Mouse (Mus musculus): ENCODE results near the gene Anapc10. TPM values are rescaled to one million over a fixed set of nuclear protein-coding genes. Genes with fewer than 3 reads are reported as not detected.
"Not testable (repeated sequence)": the region's sequence is repeated elsewhere in the genome, so short reads cannot be mapped to it uniquely, and the experiment has no call there.

The Anapc10 gene
- 26.0 and 27.0 TPM in 2 replicates for polyA plus RNA-seq (2016; fragmentation: Nextera tagmentation; extraction: Ambion mirVana)

DNA sequence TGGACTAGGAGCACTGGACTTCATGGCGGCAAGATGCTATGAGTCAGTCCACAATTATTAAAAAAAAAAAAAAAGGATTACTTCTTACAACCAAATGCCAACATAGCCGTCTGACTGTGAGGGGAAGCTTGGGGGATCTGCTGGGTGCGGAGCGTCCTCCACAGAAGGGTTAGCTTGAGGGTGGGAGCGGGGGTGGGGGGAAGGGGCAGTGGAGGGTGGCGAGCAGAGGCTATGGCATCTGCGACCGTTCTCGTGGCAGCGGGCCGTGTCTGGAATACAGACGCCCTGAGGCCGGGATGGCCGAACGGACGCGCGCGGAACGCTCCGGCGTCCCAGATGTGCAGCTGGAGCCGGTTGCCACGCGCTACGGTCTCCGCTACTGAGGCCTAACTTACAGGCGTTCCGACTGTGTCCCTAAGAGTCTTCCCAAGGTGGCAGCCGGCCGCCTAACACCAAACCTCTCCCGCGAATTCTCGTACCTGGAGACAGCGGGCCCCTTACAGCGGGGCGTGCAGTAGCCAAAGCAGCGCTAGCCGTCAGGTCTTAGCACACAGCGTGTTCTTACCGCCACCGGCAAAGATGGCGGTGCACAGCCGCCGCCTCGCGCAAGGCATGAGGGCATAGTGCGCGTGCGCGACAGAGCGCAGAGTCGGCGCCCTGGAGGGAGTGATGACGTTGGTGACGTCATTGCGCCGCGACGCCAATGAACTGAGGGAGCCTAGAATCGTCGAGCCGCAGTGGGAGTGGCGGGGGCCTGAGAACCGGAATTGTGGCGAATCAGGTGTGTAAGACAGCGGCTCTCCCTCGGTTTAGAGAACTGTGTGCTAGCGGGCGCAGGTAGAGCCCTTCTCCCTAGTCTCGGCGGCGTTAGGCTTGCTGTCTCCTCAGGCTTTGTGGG, at the start of gene Anapc10, which contains the start of gene Abce1:
Gene Anapc10, plus strand, starts transcription at position 757 of the 898 bp plus-strand sequence.
Gene Abce1, minus strand, starts transcription at position 677 of the 898 bp plus-strand sequence.
- Histone ChIP-seq H3K4me2 (peak within 1 kb of the TSS; percentile 83), H3K4me1 (replicated peaks) (peaks cover 7% of the 10 kb centered on the region), H3K36me3 (peaks cover 24% of the 10 kb centered on the region), H3K27ac (ENCODE audit: poor library complexity, severe bottlenecking) (peak within 1 kb of the TSS; percentile 73), H3K4me3 (peak within 1 kb of the TSS; percentile 99), H3K27me3 (replicated peaks) (no peaks in the 10 kb centered on the region), H3K9ac (peak within 1 kb of the TSS; percentile 96), H3K9me3 (replicated peaks) (no peaks in the 10 kb centered on the region)
- under 1% methylated on average over 73 of the region's 73 CpGs for WGBS
- ATAC-seq (ENCODE audit: insufficient number of reproducible peaks, low FRiP score) = peak; percentile 100

DNA sequence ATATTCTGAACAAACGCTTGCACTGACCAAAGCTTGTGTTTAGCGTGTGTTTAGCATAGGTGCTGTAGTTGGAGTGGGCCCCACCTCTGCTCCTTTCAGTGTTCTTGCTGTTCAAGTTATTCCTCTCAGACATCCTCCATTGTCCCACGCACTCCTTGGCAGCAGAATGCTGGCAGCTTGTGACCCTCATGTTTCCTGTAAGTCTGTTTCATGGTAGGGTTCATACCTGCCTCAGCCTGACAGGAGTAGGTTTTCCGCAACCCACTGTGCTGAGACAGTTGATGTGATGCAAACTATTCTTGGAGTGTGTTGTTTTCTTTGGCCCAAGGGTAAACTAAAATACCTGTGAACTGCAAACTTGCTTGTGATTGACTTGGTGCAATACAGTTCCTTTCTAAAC, 35.2 kb upstream of the Anapc10 start:
- H3K9ac ChIP-seq = no peak overlapping the region
- no peaks in the 10 kb centered on the region for H3K27me3 ChIP-seq (replicated peaks)
- no peak for ATAC-seq (ENCODE audit: insufficient number of reproducible peaks, low FRiP score)
- H3K9me3 ChIP-seq (replicated peaks) = no peaks in the 10 kb centered on the region
- H3K36me3 ChIP-seq = peaks cover 43% of the 10 kb centered on the region
- H3K4me3 ChIP-seq = no peak overlapping the region
- 85% methylated on average over 4 of the region's 4 CpGs for WGBS
- 0 out of 2 replicates have a peak, but pooled peaks cover 6% of the 10 kb centered on the region for H3K4me1 ChIP-seq (replicated peaks)
- no peak overlapping the region for H3K27ac ChIP-seq (ENCODE audit: poor library complexity, severe bottlenecking)
- H3K4me2 ChIP-seq = no peak overlapping the region

DNA sequence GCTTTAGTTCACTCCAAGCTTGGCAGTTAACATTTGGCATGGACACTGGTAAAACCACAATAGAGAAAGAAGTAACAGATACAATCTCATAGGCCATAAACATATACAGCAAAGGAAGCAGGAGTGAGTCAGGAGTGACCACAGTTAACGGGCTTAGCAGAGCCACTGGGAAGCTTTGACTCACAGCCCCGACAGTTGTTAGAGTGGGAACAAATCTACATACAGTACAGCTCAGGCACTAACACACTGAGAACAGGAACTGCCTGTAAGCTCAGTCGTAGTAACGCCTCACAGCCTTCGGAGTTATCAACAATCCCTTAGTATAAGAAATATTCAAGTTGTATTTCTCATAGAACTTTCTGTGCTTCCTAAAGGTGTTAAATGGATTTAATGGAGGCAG, 32.6 kb upstream of the Anapc10 start:
- peaks cover 42% of the 10 kb centered on the region for H3K36me3 ChIP-seq

DNA sequence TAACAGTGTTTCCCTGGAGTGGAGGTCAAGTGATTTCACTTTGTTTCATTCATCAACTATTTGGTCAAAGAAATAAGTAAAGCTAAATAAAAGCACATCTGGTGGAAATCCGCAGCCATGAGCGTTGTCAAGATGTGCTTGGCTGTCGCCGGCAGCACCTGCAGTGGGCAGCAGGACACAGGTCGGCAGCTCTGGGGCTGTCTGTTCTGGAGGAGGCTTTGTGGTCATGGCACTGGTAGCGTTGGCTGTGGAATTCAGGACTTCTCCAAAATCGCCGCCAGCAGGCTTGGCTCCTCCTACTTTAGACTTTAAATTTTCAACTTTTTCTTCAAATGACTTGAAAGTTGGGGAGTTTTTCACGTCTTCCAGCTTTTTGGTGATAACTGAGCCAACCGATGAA, 31.5 kb upstream of the Anapc10 start:
- peak overlapping the region; percentile 66; the same call in 1 of the 2 replicates for H3K9ac ChIP-seq
- peak overlapping the region; percentile 88 for H3K4me2 ChIP-seq
- not testable (repeated sequence) for H3K27me3 ChIP-seq (replicated peaks); ATAC-seq (ENCODE audit: insufficient number of reproducible peaks, low FRiP score); H3K27ac ChIP-seq (ENCODE audit: poor library complexity, severe bottlenecking); H3K4me1 ChIP-seq (replicated peaks); H3K9me3 ChIP-seq (replicated peaks)
- peak overlapping the region; percentile 56 for H3K4me3 ChIP-seq
- 46% methylated on average over 10 of the region's 10 CpGs for WGBS
- H3K36me3 ChIP-seq = peaks cover 43% of the 10 kb centered on the region

More for the DNA sequence above, 32.6 kb upstream of the Anapc10 start:
- H3K27me3 ChIP-seq (replicated peaks) = no peaks in the 10 kb centered on the region
- 59% methylated on average over 5 of the region's 5 CpGs for WGBS
- H3K4me1 ChIP-seq (replicated peaks) = 0 out of 2 replicates have a peak, but pooled peaks cover 6% of the 10 kb centered on the region
- no peak overlapping the region for H3K4me2 ChIP-seq
- H3K9ac ChIP-seq = no peak overlapping the region
- H3K27ac ChIP-seq (ENCODE audit: poor library complexity, severe bottlenecking) = no peak overlapping the region
- H3K9me3 ChIP-seq (replicated peaks) = no peaks in the 10 kb centered on the region
- no peak for ATAC-seq (ENCODE audit: insufficient number of reproducible peaks, low FRiP score)
- H3K4me3 ChIP-seq = no peak overlapping the region

DNA sequence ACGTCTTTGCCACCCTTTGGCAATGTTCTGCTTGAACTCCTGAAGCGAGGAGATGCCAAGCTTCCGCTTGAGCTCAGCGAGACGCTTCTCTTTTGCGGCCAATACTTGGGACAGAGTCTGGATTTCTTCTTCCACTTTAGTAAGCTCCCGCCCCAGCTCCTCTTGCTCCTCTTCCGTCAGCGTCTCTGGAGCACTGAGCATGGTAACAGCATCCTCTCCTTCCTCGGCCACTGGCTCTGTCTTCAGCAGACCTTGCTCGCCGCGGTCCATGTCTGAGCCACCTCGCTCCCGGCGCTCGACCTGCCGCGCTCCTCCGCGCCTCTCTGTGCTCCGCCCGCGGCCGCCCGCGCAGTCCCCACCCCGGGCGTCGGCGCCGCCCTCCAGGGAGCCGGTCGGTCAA, 31.1 kb upstream of the Anapc10 start:
- H3K27me3 ChIP-seq (replicated peaks) = no peaks in the 10 kb centered on the region
- peaks cover 43% of the 10 kb centered on the region for H3K36me3 ChIP-seq
- no peak overlapping the region for H3K27ac ChIP-seq (ENCODE audit: poor library complexity, severe bottlenecking)
- 7% methylated on average over 34 of the region's 34 CpGs for WGBS
- H3K9ac ChIP-seq = peak overlapping the region; percentile 66
- 0 out of 2 replicates have a peak, but pooled peaks cover 6% of the 10 kb centered on the region for H3K4me1 ChIP-seq (replicated peaks)
- peak overlapping the region; percentile 88 for H3K4me2 ChIP-seq
- peak overlapping the region; percentile 56 for H3K4me3 ChIP-seq
- H3K9me3 ChIP-seq (replicated peaks) = no peaks in the 10 kb centered on the region
- ATAC-seq (ENCODE audit: insufficient number of reproducible peaks, low FRiP score) = peak; percentile 80

DNA sequence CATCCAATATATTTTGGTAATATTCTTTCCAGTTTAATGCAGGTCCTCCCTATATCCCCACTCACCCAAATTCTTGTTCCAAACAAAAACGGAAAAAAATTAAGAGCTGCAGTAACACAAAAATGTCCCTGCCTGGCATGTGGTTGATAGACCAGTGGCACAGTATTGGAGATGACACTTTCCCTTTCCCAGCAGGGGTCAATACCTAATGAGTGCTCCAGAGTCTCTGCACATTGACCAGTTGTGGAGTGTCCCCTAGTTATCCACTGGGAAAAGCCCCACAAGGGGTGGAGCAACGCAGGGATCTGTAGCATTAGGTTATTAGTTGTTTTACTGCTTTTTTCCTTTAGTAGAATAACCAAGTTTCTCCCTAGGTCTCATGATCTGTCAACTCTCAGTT, 30.7 kb upstream of the Anapc10 start:
- Histone ChIP-seq H3K4me1 (replicated peaks) (0 out of 2 replicates have a peak, but pooled peaks cover 6% of the 10 kb centered on the region), H3K9ac (peak overlapping the region; percentile 66), H3K36me3 (peaks cover 46% of the 10 kb centered on the region), H3K4me2 (peak overlapping the region; percentile 88), H3K4me3 (peak overlapping the region; percentile 56), H3K27ac (ENCODE audit: poor library complexity, severe bottlenecking) (no peak overlapping the region), H3K27me3 (replicated peaks) (no peaks in the 10 kb centered on the region), H3K9me3 (replicated peaks) (no peaks in the 10 kb centered on the region)
- peak; percentile 47; the same call in 1 of the 2 replicates for ATAC-seq (ENCODE audit: insufficient number of reproducible peaks, low FRiP score)
- WGBS = 38% methylated on average over 2 of the region's 2 CpGs

DNA sequence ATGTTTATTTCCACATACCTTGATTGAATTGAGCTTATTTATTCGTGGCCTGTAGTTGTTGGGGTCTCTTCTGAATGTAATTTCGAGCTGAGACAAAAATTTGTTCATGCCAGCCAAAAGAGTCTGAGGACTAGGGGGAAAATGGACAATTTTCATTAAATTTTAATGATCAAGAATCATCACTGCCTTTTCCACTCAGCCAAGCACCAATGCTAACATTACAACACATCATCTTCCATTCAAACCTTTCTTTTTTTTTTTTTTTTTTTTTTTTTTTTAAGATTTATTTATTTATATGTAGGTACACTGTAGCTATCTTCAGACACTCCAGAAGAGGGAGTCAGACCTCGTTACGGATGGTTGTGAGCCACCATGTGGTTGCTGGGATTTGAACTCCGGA, 25.7 kb upstream of the Anapc10 start:
- not testable (repeated sequence) for H3K4me2 ChIP-seq; H3K27me3 ChIP-seq (replicated peaks); H3K4me1 ChIP-seq (replicated peaks); ATAC-seq (ENCODE audit: insufficient number of reproducible peaks, low FRiP score); H3K4me3 ChIP-seq; H3K9ac ChIP-seq; H3K9me3 ChIP-seq (replicated peaks); H3K27ac ChIP-seq (ENCODE audit: poor library complexity, severe bottlenecking)
- WGBS = 88% methylated on average over 5 of the region's 5 CpGs
- H3K36me3 ChIP-seq = peaks cover 72% of the 10 kb centered on the region

DNA sequence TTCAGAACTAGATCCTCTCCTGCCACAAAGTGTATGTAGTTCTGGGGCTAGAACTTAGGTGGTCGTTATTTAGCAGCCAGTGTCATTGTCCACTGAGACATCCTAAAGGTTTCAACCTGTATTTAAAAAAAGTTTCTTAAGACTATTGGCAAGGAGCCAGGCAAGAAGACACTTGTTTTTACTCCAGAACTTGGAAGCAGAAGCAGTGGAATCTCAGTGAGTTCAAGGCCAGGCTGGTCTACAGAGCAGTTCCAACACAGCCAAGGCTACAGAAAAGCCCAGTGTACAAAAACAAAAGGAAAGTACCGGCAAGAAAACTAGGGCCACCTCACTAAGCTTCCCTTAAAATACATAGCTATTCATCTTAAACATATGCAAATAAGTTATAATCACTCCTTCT, 19.1 kb upstream of the Anapc10 start:
- no peak overlapping the region for H3K4me2 ChIP-seq
- no peak overlapping the region for H3K27ac ChIP-seq (ENCODE audit: poor library complexity, severe bottlenecking)
- H3K9ac ChIP-seq = no peak overlapping the region
- no peaks in the 10 kb centered on the region for H3K9me3 ChIP-seq (replicated peaks)
- no peak for ATAC-seq (ENCODE audit: insufficient number of reproducible peaks, low FRiP score)
- H3K4me1 ChIP-seq (replicated peaks) = no peaks in the 10 kb centered on the region
- WGBS = 83% methylated on average over 2 of the region's 2 CpGs
- no peaks in the 10 kb centered on the region for H3K27me3 ChIP-seq (replicated peaks)
- H3K36me3 ChIP-seq = peaks cover 62% of the 10 kb centered on the region
- no peak overlapping the region for H3K4me3 ChIP-seq

DNA sequence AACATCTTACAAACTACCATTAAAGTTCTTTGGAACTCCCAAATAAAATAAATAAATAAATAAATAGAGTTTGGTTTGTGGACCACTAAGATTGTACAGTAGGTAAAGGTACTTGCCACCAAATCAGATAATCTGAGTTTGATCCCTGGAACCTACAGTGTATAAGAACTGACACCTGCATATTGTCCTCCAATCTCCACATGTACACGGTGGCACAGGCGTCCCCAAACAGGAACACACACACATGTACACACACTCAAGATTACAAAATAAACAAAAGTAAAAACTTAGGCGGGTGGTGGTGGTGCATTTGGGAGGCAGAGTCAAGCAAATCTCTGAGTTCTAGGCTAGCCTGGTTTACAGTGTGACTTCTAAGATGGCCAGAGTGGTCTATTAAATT, 4.9 kb upstream of the Anapc10 start:
- WGBS = 98% methylated on average over 3 of the region's 3 CpGs
- peaks cover 41% of the 10 kb centered on the region for H3K36me3 ChIP-seq
- H3K9me3 ChIP-seq (replicated peaks) = no peaks in the 10 kb centered on the region

DNA sequence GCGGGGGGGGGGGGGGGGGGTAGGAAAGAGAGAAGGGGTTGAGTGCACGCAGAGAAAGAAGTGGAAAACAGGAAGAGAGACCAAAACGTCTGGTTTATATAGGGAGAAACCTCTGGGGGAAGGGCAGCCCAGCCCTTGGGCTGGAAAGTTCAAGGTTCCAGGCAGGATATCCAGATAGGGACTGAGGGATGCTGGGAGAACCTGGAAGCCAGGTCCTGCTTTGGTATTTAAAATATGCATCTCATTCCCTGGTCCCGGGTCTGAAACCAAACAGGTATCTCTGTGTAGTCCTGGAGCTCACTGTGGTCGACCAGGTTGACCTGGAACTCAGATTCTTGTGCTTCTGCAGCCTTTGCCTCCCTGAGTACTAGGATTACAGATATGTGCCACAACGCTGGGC, 1.1 kb downstream of the Anapc10 start:
- Histone ChIP-seq H3K9me3 (replicated peaks) (no peaks in the 10 kb centered on the region), H3K4me1 (replicated peaks) (peaks cover 7% of the 10 kb centered on the region), H3K27me3 (replicated peaks) (no peaks in the 10 kb centered on the region), H3K36me3 (peaks cover 27% of the 10 kb centered on the region), H3K4me3 (no peak overlapping the region), H3K9ac (0 out of 2 replicates have a peak overlapping the region, but pooled peaks have one; percentile 32), H3K27ac (ENCODE audit: poor library complexity, severe bottlenecking) (no peak overlapping the region), H3K4me2 (peak overlapping the region; percentile 40)
- WGBS = 47% methylated on average over 5 of the region's 6 CpGs
- ATAC-seq (ENCODE audit: insufficient number of reproducible peaks, low FRiP score) = no peak

More for the DNA sequence above, 4.9 kb upstream of the Anapc10 start:
- Histone ChIP-seq H3K9ac (no peak overlapping the region), H3K4me2 (no peak overlapping the region), H3K4me1 (replicated peaks) (no peaks in the 10 kb centered on the region; the same call in 1 of the 2 replicates), H3K27ac (ENCODE audit: poor library complexity, severe bottlenecking) (no peak overlapping the region), H3K4me3 (no peak overlapping the region), H3K27me3 (replicated peaks) (no peaks in the 10 kb centered on the region)
- no peak for ATAC-seq (ENCODE audit: insufficient number of reproducible peaks, low FRiP score)

DNA sequence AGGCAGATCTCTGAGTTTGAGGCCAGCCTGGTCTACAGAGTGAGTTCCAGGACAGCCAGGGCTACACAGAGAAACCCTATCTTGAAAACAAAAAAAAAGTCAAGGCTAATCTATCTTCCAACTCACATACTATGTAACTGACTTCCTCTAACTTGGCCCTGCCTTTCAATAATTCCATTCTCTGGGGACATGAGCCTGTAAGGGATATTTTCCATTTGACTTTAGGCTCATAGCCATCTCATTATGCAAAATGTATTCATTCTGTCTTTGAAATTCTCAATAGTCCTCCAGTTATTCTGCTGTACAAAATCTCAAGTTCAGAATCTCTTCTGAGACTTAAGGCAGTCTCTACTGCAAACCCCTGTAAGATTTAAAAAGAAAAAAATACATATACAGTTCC, 9.9 kb downstream of the Anapc10 start:
- H3K27ac ChIP-seq (ENCODE audit: poor library complexity, severe bottlenecking) = no peak overlapping the region
- ATAC-seq (ENCODE audit: insufficient number of reproducible peaks, low FRiP score) = no peak
- H3K4me3 ChIP-seq = no peak overlapping the region
- no peaks in the 10 kb centered on the region for H3K4me1 ChIP-seq (replicated peaks)
- no peak overlapping the region for H3K9ac ChIP-seq
- peaks cover 42% of the 10 kb centered on the region for H3K36me3 ChIP-seq
- no peaks in the 10 kb centered on the region for H3K27me3 ChIP-seq (replicated peaks)
- no peaks in the 10 kb centered on the region for H3K9me3 ChIP-seq (replicated peaks)
- H3K4me2 ChIP-seq = no peak overlapping the region
